Mouse (Mus musculus) large intestine, adult 2 months (tissue): ENCODE measurements around the gene Fgd3. TPM values are rescaled to one million over a fixed set of nuclear protein-coding genes. Genes with fewer than 3 reads are reported as not detected.
A peak's percentile ranks its signal among the peaks of the same experiment; 100 is the strongest.

ENCODE experiments used
- DNase-seq: peaks from one replicate; pipeline ENCODE4 v3.0.0-alpha.2; 2012; ENCODE audit warnings: low read depth, low spot score
- WGBS: fragments of 180-500 bp; shearing (Covaris S2); methylation state at CpG from one replicate; pipeline ENCODE4 v1.1.7; 2018; 5-methylcytosine and 5-hydroxymethylcytosine counted together
- polyA plus RNA-seq: library from polyadenylated mRNA; depleted of rRNA; stranded (reverse); fragments of >200 nt; gene quantifications from 2 replicates; pipeline ENCODE4 v1.2.3, GENCODE M21; 2012

The Fgd3 gene
- polyA plus RNA-seq, 1 experiment: 3.0 TPM

DNA sequence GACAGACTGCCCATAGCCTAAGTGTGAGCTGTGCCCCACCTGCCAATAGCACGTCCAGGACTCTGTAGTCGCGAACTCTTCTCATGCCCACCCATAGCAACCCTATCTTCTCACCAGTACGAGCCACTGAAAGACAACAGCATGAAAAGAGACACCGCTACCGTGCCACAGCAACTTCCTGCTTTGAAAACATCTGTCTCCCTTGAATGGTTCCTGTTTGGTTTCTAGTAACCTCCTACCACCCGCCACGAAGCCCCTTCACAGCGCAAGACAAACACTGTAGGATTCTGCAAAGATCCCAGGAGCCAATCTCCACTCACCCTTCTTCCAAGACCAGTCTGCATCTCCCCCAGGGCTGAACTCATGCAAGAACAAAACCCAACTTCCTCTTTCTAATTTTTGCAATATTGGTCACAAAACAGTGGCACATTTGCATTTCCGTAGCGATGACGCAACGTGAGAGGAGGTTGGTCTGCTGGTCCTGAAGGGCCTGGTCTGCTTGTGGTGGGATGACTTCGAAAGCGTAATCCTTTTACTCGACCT is 11.2 kb downstream of the Fgd3 start:
- DNase-seq: no peak
- WGBS: 83% methylated on average over 16 of the region's 16 CpGs

DNA sequence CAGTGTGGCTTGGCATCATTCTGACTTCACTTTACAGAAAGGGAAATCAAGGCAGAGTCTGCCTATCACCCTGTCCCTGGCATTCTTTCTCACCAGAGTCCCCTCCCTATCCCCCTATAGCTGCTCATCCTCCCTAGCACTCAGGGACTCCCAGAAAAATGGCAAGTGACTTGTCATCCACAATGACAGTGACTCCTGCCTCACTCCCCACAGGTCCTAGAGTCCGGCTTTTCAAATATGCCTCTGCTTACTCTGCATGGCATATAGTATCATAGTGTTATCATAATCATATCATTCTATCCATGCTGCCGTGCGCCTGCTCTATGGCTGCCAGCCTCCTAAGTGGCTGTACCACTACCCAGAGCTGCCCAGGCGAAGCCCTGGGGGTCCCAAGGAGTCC is 11.9 kb downstream of the Fgd3 start:
- WGBS: 86% methylated on average over 4 of the region's 4 CpGs
- DNase-seq: no peak

DNA sequence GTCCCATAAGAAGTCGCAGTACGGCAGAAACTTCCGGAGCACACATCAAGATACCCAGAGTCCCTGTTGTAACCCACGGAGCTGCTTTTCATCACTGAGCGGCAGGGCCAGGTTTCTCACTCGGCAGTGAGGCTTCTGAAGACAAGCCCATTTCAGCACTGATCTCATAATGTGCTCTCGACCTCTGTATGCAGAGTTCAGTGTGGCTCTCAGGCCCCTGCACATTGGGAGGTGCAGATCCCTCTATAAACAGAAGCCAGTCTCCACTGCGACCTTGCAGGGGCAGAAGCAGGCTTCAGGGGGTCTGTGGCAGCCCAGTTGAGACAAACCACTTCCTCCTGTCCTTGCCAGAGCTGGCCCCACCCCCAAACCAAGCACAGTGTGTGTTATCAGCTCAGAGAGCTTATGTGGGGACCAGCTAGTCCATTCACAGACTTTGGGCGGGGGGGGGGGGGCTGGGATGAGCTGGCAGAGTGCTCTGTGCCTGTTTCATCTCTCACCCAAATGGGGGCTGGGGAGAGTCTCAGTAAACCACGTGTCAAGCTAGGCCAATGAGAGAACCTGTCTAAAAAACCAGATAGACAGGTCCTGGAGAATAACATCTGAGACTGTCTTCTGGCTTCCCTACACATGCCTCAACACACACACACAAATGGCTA is 12.7 kb downstream of the Fgd3 start:
- 8% methylated on average over 10 of the region's 10 CpGs for WGBS
- DNase-seq: no peak

DNA sequence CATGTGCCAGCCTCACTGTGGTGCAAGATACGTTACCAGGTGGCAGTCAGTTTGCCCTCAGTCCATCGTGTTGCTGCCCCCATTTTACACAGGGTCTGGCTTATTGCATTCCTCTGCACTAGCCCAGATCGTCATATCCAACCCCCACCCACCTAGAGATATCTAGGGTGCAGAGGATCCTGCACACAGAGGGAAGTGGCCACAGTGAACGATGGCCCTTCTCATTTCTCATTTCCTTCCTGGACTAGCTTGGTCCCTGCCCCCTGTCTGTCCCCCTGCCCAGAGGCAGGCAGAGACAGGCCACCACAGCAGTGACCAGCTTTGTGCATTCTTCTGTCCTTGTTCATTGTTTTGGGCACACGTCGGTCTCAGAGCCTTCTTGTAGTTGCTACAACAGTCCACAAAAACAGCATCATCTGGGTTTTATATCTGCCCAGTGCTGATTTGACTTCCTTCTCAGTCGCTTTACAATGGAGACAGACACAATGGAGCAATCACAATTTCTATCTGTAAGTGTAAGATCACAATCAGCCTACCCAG is 13.3 kb downstream of the Fgd3 start:
- 49% methylated on average over 7 of the region's 7 CpGs for WGBS
- no peak for DNase-seq

DNA sequence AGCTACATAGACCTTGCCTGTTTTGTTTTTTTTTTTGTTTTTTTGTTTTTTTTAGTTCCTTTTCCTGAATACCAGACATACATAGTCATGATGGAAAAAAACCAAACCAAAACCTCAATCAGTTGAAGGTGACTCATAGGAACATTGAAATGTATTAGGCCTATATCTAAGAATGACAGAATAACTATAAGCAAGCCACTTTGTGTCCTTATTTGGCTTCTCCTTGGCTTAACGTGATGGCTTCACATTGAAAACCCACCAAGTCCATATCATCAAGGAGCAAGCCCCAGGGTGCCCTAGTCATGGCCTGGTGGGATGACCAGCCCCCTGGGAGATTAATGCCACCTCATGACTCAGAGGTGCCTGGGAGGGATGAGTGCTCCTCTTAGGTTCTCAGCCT is 19.3 kb downstream of the Fgd3 start:
- 85% methylated on average over 1 of the region's 1 CpGs for WGBS
- no peak for DNase-seq

DNA sequence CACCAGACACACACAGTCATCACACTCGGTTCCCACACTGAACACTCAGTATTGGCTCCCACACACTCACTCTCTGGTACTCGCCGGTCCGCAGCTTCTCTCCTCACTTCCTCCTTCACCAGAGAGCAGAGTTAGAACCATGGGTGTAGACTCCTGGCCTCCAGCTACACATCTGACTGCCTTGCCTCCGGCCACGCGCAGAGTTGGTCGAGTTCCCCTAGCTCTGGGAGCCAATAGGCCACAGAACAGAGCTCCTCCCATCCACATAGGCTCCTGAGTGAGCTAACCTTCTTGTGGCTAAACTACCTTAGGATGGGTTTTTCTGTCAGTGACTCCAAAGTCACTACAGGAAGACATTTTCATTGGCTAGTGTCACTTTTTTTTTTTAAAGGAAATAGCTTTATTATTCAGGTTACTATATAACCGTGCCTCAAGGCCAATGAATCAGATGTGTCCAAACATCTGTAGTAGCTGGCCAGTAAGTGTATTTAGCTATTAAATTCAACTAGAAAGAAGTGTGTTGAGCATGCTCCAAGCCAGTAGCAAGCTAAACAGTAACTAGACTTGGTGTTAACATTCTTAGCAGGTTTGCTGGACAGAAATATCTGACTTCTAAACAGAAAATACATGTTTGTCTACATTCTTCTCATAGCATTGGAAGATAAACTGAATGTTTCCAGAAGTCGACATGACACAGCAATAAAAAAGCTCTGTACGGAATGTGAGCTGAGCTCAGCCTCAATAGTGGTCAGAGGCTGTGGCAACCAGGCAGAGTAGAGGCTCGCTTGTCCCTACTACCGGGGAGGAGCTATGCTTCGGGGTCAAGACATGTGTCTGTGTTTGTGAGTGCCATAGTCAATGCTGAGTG is 21.4 kb downstream of the Fgd3 start:
- 12% methylated on average over 14 of the region's 14 CpGs for WGBS
- peak; percentile 64 for DNase-seq

DNA sequence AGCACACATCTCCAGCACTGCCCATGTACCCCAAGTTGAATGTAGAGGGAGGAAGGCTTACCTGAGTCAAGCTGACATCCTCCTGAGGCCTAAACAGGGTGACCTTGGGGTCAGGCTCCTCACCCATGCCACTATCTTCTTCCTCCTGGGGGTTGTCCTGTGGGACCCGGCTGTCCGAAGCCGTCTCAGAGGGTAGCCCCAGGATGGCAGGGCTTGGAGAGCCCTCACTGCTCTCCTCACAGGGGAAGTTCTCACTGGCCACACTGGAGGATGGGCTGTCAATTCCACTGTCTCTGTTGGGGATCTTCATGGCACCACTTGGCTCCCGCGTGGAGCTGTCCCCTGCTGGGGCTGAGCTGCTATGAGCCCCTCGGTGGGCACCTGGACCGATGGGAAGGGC is 23.8 kb downstream of the Fgd3 start:
- 89% methylated on average over 7 of the region's 7 CpGs for WGBS
- no peak for DNase-seq

DNA sequence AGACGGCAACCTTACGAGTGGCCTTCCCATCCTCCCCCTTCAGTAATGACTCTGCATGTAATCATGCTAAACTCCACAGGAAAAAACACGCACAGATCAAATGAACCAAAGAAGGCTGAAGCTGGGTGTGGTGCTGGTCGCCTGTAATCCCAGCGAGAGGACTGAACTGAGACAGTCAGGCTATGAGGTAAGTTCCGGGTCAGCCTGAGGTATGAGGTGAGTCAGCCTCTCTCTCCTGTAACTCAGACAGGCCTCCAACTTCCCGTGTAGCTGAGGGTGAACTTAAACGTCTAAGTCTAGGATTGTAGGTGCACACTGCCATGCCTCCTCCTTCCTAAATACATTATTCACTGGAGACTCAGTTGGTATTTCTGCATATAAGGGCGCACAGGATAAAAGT is 26.0 kb downstream of the Fgd3 start:
- WGBS: 52% methylated on average over 9 of the region's 9 CpGs
- no peak for DNase-seq

DNA sequence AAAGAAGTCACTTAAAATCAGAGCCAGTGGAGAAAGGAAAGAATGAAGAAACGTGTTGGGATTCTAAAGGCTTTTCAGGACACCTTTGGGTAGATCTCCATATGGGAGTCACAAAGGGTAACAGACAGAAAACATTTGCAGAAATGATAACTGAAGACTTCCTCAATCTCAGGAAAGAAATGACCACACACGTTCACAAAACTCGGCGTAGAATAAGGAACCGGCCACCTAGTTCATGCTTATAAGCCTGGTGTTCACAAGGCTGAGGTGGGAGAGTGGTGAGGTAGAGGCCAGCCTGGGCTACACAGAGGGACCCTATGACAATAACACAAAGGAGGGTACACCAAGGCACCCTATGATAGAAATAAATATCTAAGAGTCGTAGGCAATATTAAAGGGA is 28.2 kb downstream of the Fgd3 start:
- WGBS: 85% methylated on average over 6 of the region's 6 CpGs

DNA sequence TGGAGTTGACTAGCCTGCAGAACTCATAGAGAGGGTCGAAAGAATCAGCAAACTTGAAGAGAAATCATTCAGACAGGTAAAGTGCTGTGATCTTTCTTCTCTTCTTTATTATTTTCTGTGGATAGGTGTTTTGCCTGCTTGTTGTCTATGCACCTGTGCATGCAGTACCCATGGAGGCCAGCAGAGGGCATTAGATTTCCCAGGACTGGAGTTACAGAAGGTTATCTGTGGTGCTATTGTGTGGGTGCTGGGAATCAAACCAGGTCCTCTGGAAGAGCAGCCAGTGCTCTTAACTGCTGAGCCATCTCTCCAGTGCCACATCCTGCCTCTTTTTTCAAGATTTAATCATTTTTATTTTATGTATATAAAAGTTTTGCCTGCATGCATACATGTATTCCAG is 28.7 kb downstream of the Fgd3 start:
- WGBS: 73% methylated on average over 1 of the region's 1 CpGs
- no peak for DNase-seq

More for the DNA sequence above, 28.2 kb downstream of the Fgd3 start:
- DNase-seq: no peak

DNA sequence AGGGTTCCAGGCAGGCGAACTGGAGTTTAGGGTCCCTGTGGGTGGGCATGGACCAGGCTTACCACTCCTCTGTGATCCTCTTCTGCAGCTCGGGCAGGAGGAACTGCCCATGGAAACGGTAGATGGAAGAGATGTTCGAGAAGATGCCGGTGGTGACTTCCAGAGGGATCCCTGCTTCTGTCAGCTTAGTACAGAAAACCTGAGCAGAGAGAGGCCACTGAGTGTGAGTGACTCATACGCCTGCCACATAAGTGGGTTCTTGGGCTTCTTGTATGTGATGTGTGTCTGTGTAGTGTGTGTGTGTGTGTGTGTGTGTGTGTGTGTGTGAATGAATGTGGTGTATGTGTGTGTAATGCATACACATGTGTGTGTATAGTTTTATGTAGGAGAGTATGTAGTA is 32.9 kb downstream of the Fgd3 start:
- WGBS: 81% methylated on average over 6 of the region's 6 CpGs
- DNase-seq: no peak

DNA sequence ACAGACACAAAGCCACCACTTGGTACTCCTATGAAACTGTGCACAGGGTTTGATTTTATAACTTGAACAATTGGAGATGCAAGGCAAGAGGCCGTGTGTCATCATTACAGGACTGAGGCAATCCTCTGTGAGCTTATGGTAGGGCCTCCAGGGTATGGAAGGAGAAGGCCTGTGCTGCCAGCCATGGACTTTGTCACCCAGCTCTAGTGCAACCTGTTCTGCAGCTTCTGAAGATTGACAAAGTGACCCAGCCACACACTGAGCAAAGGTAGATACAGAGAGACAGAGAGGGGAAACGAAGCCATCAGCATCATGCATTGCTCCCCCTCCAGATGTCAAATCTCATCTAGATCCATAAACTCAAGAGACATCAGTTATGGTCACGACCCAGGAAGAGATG is 33.4 kb downstream of the Fgd3 start:
- DNase-seq: no peak
- WGBS: 35% methylated on average over 3 of the region's 3 CpGs

DNA sequence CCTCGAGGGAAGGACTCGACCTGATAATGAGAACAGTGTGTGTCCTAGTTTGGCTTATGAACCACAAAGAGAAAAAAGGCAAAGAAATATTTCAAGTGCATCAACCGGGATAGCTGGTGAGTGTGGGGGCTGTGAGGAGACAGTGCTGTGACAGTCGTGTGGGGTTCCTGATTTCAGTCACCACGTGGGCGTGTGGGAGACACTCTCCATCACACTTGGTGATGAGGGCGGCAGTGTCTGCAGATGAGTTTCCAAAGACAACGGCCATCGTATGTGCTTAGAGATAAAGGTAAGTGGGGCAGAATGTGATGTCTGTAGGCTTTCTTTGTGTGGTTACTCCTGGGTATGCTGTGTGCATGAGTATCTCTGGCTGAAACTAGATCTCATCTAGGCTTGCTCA is 36.4 kb downstream of the Fgd3 start:
- 88% methylated on average over 9 of the region's 9 CpGs for WGBS
- no peak for DNase-seq

DNA sequence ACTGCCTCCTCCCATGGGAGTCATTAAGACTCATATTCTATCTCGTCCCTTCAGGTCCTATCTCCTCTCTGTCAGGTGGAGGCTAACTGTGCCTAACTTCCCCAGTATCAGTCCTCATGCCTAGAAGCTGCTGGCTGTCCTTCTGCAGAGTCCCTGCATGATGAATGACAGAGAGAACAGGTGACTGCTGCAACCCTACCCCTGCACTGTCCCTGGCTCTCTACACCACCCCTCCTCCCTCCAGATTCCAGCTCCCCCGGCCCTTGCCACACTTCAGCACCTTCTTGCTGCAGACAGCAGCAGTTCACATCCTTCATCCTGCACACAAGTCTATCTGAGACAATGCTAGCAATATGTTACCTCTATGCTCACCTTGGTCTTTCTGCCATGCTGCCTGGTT is 37.9 kb downstream of the Fgd3 start:
- 74% methylated on average over 2 of the region's 2 CpGs for WGBS
- DNase-seq: no peak

DNA sequence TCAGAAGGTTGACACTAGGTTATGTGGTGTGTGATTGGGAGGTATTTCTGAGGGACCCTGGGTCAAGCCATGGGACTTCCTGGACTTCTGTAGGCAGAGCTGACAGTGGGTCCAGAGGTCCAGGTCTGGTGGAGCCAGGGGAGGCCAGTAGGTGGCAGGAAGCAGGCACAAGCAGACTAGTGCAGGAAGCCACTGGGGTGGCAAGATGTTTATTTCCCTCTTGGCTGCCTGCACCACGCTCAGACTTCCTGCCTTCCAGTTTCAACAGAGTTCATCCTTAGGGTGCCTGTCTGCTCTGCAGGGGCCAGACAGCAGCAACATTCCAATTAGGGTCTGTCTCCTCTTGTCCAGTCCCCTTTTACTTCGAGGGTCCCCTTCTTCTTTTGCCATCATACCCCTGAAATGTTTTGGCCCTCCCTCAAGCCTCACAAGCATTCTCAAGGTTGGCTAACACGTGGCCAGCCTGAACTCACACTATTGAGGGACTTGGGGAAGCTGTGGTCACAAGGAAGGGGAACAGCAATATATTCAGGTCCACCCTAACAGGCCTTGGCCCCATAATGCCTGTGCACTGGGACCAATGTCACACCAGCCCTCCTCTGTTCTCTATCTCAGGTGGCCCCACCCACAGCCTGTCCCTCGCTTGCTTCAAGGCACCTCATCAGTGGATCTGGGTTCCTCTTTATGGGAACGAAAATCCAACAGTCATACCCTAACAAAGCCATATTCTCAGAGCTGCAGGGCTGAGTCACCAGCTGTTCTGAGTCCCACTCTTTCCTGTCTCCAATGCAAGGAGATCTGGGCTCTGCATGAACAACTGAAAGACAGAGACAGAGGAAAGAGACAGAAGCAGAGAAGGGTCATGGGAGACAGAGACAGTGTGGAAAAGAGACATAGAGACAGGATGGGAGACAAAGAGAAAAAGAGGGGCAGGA is 48.0 kb downstream of the Fgd3 start:
- 50% methylated on average over 5 of the region's 5 CpGs for WGBS
- no peak for DNase-seq

DNA sequence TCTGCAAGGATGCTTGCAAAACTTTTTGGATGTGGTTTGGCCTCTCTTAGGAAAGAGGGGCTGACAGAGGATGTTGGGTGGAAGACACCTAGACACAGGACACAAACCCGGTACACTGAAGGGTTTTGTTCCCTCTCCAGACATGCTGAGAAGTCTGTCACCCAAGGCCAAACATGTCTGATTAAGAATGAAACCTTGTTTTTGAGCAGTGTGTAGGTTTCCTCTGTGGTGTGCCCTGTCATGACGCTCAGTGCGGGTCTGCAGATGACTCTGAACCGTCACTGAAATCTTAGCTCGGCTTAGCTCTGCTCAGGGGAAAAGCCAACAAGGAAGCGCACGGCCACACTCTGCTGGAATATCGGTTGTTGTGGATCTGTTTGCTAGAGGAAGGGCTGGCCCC is 49.6 kb downstream of the Fgd3 start:
- no peak for DNase-seq
- 84% methylated on average over 8 of the region's 8 CpGs for WGBS

DNA sequence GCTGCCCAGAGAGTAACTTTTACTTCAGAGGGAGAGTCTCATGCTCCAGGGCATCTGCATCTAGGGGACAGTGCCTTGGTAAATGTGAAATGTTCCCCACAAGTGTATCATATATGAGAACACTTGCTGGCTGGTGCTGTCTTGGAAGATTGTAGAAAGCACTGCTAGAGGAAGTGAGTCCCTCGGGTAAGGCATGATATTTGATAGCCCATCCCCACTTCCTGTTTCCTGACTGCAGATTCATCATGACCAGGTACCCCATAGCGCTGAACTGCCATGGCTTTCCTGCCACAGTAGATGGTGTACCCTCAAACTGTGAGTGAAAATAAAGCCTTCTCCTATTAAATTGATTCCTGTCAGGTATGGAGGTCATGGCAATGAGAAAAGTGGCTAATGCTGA is 52.5 kb downstream of the Fgd3 start:
- no peak for DNase-seq
- 45% methylated on average over 2 of the region's 2 CpGs for WGBS

DNA sequence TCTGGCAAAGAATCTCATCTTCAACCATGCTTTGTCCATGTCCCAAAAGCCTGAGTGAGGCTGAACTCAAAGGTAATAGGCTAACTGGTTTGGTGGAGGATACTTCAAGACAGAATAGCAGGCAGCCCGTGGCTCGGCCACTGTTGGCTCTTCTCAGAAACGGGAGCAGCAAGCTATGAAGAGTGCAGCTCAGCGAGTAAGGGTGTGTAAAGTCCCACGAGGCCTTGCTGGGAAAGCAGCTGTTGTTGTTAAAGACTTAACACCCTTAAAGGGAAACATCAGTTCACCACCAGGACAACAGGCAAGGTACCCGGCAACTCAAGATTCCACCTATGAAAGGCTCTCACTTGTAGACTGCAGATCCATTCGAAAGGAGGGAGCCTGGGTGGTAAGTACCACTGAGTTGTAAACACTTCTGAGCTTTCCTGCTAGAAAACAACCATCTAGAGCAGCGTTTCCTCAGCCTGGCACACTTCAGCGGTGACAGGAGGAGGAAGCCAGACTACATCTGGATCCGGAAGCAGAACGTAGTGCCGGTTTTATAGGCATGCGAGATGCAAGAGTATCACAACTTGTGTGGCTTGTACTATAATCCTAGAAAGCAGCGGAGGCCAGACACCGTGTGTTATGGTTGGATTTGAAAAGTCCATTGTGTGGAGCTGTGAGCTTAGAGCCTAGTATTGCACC is 59.9 kb downstream of the Fgd3 start:
- WGBS: 54% methylated on average over 15 of the region's 15 CpGs
- no peak for DNase-seq

DNA sequence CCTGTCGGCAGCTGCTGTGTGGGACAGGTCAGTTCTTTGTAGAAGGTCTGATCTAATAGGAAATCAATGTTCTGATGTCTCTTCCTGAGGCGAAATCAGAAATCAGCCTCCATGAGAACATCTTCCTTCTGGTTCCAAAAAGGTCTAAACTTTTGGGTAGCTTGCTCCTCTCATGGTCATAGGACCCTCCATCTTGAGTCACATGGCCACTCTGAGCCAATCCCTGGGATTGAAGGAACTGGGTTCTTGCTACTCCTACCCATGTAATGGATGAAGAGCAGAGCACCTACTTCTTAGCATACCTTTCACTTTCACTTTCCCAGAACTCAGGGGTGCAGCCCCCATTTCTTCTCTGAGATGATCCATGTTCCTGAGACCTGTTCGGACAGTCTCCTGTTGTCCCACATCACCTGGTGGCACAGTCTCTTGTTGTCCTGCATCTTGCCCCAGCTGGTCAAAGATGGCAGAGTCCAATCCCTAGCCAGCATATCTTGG is 62.2 kb downstream of the Fgd3 start:
- DNase-seq: no peak
- 68% methylated on average over 3 of the region's 3 CpGs for WGBS
